Mouse (Mus musculus): ENCODE results near the gene Abcb1b.
"Not testable (repeated sequence)": the region's sequence is repeated elsewhere in the genome, so short reads cannot be mapped to it uniquely, and the experiment has no call there.

Abcb1b gene

DNA sequence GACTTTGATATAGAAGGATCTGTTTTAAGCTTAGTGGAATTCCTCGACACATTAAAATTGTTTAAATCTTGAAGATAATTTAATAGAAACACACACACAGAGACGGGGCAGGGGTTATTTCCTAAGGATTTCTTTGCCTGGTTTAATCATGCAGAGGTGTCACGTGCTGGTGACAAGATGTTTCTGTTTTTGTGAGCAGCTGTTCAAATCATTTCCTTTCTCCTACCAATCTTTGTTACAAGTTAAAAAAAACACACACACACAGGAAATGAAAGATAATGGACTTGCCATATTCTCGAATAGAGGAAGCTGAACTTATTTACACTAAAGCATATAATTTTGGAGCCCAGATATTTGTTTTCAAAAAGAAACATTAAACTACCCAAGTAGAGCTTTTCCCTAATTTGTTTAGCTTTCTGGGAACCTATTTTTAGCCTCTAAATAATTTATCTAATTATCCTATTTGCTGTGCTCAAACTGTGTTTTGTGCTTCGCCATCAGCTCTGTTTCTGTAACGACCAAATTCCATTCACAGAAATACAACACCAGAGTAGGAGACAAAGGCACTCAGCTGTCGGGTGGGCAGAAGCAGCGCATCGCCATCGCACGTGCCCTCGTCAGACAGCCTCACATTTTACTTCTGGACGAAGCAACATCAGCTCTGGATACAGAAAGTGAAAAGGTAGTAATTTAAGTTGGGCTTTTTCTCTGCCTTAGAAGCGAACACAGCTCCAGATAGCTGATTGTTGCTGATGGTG, 65.8 kb downstream of the Abcb1b start:
- no peak for DNase-seq (ENCODE audit: low spot score in 2 of 2)

DNA sequence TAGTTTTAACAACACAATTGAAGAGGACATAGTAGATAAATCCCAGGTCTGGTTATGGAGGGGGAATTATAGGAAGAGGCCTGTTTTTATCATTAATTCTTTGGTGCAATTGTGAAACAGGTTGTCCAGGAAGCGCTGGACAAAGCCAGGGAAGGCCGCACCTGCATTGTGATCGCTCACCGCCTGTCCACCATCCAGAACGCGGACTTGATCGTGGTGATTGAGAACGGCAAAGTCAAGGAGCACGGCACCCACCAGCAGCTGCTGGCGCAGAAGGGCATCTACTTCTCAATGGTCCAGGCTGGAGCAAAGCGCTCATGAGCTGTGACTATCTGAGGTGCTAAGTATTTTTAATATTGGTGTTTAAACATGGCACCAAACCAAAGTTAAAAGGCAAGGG, 67.7 kb downstream of the Abcb1b start:
- not testable (repeated sequence) for DNase-seq (ENCODE audit: low spot score in 2 of 2)

DNA sequence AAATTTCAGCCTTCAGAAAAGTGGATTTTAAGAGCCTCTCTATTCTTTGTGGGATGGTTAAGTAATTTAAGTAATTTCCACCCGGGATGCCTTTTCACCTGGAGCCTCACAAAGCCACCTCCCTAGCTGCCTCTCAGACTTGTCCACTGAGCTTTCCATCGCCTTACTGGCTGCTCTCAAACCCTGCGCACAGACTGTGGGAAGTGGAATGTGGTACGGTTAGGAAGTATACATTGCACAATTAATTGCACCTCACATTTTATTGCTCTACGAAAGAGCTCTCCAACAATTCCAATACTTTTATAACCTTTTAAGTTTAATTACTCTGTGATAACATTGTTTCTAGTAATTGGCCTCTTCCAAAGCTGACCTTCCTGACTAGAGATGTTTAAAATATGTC, 68.4 kb downstream of the Abcb1b start:
- no peak for DNase-seq (ENCODE audit: low spot score in 2 of 2)

- DNase-seq (ENCODE audit: low spot score in 2 of 2) = no peak
Measured at GRCm38 (mm10) chr5:8868019-8868418, 70.1 kb downstream of the Abcb1b start.

- DNase-seq (ENCODE audit: low spot score in 2 of 2) = no peak
Measured at GRCm38 (mm10) chr5:8872979-8873915, 75.3 kb downstream of the Abcb1b start.

DNA sequence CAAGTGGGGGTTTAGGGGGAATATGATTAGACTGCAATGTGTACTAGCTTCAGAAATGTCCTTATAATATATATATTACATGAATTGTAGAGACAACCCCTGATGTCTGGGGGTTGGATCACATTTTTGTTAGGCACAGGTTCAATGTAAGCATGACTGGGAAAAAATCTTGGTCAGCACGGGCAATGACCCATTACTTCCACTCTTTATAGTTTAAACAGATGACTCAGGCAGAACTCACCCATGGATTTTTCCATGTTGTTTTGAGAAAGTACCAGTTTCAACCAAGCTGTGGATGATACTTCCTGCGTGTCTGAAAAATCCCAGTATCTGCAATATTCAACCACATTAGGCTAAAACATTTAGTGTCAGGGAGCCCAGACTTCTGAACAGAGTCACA, 79.1 kb downstream of the Abcb1b start:
- no peak for DNase-seq (ENCODE audit: low spot score in 2 of 2)

GRCm38 (mm10) chr5:8877800-8878199, 79.9 kb downstream of the Abcb1b start:
- no peak for DNase-seq (ENCODE audit: low spot score in 2 of 2)

DNA sequence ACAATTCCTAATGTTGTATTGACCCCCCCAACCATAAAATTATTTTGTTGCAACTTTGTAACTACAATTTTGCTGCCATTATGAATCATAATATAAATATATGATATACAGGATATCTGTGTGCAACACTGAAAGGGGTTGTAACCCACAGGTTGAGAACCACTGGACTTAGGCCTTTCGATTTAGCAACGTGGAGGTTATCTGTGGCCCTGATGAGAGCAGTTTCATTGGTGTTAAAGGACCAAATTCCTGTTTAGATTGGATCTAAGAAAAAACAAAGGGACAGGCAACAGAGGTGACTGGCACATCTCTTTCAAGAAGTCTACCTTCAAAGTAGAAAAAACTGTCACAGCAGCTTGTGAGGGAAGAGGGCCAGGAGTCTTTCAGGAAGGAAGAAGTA, 87.9 kb downstream of the Abcb1b start:
- DNase-seq (ENCODE audit: low spot score in 2 of 2) = no peak

- peak; percentile 28 to 34 for DNase-seq (ENCODE audit: low spot score in 2 of 2)
Measured at GRCm38 (mm10) chr5:8893300-8894103, 95.6 kb downstream of the Abcb1b start, which contains the start of gene Abcb4. TSS of gene Abcb4 (plus strand) at chr5:8893717.

DNA sequence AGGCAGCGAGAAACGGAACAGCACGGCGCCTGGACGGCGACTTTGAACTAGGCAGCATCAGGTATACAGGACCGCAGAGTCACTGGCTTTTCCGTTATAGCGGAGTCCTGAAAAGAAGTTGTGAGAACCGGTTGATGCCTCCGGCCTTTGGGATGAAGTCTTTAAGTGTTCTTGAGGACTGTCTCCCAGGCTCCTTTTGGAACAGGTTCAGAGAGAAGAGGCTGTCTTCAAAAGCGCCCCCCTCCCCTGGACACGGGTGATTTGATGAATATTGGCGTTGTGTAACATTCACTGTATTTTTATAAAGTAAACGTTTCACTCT, 96.1 kb downstream of the Abcb1b start:
- DNase-seq (ENCODE audit: low spot score in 2 of 2) = peak in 1 of 2 experiments; percentile 7

DNA sequence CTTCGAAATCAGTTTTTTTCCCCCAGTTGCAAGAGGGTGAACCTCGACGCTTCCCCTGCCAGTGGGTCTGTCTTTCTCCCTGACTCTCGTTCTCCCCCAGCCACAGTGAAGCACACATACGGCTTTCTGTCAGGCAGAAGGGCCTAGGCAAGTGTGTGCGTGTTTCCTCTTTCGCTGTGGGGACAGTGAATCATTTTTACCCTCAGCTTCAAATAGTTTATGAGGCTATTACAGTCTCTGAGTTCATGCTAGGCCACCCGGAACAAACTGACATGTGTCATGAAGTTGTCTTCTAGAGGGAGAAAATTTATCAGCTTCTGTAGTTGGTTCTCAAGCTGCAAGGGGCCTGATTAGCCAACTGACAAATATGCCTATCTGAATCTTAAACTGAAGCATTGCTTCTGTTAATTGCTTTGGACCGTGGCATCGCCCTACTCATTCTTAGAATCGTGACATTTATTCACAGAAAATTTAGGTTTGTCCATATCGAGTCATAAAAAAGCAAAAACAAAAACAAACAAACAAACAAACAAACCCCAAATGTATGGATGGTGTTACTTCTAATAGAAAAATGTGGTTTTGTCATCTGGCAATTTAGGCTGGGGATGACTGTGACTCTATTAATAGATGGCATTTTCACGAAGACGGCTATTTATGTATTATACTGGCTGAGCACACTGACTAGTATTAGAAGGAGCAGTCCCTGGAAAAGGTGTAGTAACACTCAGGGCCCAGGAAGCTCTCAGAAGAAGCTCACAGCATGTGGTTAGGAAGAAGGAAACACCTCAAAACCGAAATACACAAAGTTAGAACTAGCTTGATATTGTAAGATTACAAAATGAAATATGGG, 96.9 kb downstream of the Abcb1b start:
- no peak for DNase-seq (ENCODE audit: low spot score in 2 of 2)

DNA sequence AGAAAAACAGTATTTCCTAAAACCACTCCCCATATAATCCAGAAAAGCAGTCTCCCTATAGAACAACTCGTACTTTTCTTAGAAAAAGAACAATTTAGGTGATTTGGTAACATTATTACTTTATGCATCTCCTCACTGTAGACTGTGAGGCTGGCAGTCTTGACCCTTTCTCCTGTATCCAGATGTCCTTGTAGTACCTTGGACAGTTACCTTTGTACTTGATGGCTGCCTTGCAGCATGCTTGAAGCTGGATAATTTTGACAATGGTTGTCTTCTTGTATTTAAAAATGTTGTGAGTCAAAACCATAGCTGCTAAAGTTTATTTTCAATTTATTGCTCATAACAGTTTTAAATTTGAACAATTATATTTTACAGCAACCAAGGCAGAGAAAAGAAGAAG, 98.3 kb downstream of the Abcb1b start:
- DNase-seq (ENCODE audit: low spot score in 2 of 2) = no peak

DNA sequence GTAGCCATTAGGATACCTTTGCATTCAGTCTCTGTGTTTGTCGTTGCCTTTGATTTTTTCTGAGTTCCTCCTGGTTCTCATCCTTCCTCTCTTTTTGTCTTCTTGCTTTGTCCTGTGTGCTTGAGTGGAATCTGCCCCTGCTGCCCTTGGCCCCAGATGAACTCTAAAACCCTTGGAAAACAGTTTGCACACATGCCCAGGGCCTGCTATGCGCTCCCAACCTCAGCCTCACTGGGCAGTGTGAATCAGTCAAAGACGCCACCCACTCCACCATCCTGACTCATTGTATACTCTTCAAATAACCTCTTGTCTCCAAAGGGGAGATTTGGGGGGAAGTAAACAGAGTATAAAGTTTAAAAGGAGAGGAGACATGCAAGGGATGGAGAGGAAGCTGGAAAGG, 100.3 kb downstream of the Abcb1b start:
- no peak for DNase-seq (ENCODE audit: low spot score in 2 of 2)

DNA sequence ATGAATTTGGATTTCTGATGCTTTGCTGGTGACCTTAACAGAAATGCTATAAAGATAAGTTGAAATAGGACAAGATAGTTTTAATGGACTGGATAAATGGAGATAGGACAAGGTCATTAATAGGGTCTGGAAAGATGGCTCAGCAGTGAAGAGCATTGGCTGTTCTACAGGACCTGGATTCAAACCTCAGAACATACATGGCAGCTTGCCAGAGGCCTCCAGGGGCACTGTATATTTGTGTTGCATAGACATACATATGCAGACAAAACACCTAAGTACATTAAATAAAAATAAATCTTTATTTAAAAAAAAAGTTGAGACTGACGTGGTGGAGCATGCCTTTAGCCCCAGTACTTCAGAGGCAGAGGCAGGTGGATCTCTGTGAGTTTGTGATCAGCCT, 103.1 kb downstream of the Abcb1b start:
- no peak for DNase-seq (ENCODE audit: low spot score in 2 of 2)

DNA sequence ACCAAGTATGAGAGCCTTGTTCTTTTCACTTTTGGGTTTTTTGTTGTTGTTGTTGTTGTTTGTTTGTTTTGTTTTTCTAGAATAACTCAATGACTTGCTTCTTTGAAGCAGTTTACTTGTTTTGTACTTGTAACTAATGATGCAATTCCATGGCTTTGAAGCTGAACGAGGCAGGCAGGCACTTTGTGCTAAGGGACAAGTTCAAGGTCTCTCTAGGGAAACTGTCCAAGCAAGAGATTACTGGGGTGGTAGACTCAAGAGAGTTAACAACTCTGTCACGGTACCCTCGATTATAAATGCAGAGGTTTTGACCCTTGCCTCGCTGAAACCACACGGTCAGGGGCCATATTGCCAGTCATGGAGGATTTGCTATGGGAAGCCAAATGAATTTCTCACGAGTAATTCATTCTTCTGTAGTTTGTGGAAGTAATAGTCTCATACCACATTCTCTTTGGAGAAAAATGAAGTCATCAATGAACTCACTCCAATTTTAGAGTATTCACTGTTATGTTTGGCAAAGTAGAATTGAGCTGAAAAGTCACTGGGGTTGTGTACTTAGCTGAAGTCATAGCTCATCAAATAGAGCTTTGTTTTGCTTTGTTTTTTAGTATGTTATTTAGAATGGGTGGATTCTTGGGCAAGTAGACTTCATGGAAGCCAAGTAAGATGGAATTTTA, 104.3 kb downstream of the Abcb1b start:
- no peak for DNase-seq (ENCODE audit: low spot score in 2 of 2)

DNA sequence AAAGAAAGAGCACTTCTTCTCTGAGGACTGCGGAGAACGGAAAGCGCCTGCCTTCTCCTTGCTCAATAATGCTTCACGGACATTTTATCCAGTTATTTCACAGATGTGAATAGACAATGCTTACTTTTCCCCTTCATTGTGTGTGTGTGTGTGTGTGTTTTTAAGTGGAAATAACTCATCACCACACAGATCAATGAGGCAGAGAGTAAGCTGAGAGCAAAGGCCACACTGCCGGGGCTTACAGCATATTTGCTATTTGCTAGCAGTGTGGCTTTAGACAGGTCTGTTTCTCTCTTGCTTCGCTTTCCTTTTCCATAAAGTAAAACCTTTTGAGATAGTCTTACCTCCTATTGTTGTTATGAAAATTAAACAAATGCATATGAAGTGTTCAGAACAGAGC, 106.6 kb downstream of the Abcb1b start:
- DNase-seq (ENCODE audit: low spot score in 2 of 2) = no peak

- DNase-seq (ENCODE audit: low spot score in 2 of 2) = no peak
Measured at GRCm38 (mm10) chr5:8911567-8912198, 113.7 kb downstream of the Abcb1b start.

Data from right cerebral cortex, postnatal 36 days (tissue).